Mouse (Mus musculus): ENCODE measurements around the gene Tfap4.

DNA sequence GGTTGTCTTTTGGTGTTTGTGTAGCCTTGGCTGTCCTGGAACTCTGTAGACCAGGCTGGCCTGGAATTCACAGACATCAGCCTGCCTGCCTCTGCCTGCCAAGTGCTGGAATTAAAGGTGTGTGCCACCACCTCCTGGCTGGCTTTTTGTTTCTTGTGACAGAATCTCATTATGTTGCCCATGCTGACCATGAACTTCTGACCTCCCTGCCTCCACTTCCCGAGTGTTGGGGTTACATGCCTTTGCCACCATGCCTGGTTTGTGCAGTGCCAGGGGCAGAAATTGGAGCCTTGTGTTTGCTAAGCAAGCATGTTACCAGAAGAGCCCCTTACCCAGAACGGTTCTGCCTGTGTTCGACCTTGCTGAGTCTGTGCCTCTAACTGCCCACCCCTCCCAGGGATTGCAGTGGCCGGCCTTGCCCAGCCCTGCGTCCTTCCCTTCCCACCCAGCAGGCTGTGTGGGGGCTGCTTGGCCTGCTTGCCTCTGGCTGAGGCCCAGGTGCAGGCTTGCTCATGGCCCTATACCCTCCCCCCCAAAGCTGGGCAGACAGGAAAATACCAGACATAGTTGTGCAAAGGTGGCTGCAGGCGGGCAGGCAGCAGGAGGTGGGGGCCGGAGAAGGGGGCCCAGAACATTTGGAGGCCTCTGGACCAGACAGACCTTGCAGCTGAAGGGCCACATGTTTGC lies 43.3 kb upstream of the Tfap4 start:
- TF ChIP-seq CTCF (IDR thresholded peaks at IDR 0.05; ENCODE audit: borderline replicate concordance, control insufficient read depth, extremely low read depth, insufficient read depth, low read length, poor library complexity) (no peak), POLR2A (IDR thresholded peaks at IDR 0.05; ENCODE audit: control insufficient read depth, extremely low read depth, insufficient read depth, low read length, poor library complexity) (no peak)
